Mouse (Mus musculus): Measurements from ENCODE around the gene Mpnd.

Mpnd gene

DNA sequence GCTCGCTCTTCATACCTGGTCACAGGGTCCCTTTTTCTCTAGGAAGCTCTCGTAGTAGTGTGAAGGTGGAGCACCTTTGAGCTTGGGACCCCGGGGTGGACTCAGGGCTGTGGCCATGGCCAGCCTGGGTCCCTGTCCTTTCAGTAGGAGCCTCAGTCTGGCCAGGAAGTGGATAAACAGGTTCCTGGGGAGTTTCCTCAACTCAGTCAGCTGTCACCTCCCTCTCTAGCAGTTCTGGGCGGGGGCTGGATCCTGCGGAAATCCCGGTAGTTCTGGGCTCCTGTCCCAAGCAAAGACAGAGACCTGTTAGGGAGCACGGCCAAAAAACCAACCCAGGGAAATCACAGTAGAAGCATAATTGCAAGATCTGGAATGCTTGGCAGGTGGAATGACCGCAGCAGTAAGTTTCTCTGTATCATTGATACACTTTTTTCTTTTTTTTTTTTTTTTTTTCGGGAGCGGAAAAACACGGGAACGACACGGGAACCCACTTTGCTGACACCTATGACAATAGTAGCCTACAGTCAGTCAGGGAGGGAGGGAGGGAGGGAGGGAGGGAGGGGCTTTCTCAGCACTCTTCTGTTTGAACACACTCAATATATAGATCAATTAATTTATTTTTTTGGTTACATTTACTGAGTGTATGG, at the start of gene Mpnd, which contains the start of gene Stap2:
Gene Mpnd, plus strand, starts transcription at position 297 of the 647 bp plus-strand sequence.
Gene Stap2, minus strand, starts transcription at position 170 of the 647 bp plus-strand sequence.
- peaks cover 16% of the 10 kb centered on the region for H3K27me3 ChIP-seq (ENCODE audit: insufficient read depth, low read length)
- H3K4me1 ChIP-seq (replicated peaks; ENCODE audit: low read depth, low read length): peaks cover 52% of the 10 kb centered on the region
- 0 out of 2 replicates have a peak, but pooled peaks cover 4% of the 10 kb centered on the region for H3K36me3 ChIP-seq (ENCODE audit: insufficient read depth, low read length)
- H3K9me3 ChIP-seq (ENCODE audit: low read length): no peaks in the 10 kb centered on the region
- no peak for TF ChIP-seq POU5F1 (IDR thresholded peaks at IDR 0.05; ENCODE audit: borderline replicate concordance, low read length)
- no peak for TF ChIP-seq NANOG (IDR thresholded peaks at IDR 0.05; ENCODE audit: borderline replicate concordance, low read length)
- no peak for TF ChIP-seq CTCF (conservative IDR thresholded peaks at IDR 0.05; ENCODE audit: low read length)
- 0 out of 2 replicates have a peak within 1 kb of the TSS, but pooled peaks have one; percentile 37 for H3K4me3 ChIP-seq (replicated peaks; ENCODE audit: low read length)

DNA sequence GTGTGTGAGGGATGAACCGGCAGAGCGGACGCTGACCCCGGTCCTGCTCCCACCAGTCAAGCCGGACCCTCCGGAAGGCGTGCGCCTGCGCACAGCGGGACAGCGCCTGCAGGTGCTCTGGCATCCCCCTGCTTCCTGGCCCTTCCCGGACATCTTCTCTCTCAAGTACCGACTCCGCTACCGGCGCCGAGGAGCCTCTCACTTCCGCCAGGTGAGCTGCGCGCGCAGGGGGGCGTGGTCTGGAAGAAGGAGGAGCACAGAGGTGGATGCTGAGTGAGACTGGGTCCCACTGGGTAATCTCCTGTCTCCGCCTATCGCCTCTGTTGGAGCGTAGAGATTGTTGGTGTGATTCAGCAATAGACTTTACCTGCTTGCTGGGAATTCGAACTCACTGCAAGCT, 49.4 kb upstream of the Mpnd start:
- Histone ChIP-seq H3K9me3 (ENCODE audit: low read length) (no peaks in the 10 kb centered on the region), H3K4me3 (replicated peaks; ENCODE audit: low read length) (peak overlapping the region; percentile 79), H3K27me3 (ENCODE audit: insufficient read depth, low read length) (no peaks in the 10 kb centered on the region), H3K36me3 (ENCODE audit: insufficient read depth, low read length) (peaks cover 14% of the 10 kb centered on the region), H3K4me1 (replicated peaks; ENCODE audit: low read depth, low read length) (peaks cover 82% of the 10 kb centered on the region)
- TF ChIP-seq POU5F1 (IDR thresholded peaks at IDR 0.05; ENCODE audit: borderline replicate concordance, low read length) (no peak), NANOG (IDR thresholded peaks at IDR 0.05; ENCODE audit: borderline replicate concordance, low read length) (no peak), CTCF (conservative IDR thresholded peaks at IDR 0.05; ENCODE audit: low read length) (no peak)

DNA sequence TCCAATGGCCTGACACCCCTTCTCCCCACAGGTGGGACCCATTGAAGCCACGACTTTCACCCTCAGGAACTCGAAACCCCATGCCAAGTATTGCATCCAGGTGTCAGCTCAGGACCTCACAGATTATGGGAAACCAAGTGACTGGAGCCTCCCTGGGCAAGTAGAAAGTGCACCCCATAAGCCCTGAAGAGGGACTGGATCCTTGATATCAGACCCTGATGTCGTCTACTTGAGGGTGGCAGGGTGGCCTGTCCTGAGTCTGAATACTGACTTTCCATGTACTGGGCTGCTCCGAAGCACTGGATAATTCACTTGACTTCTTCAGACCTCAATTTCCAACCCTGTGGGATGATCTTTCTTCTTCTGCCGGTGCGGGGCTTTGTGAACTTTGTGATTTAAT, 48.9 kb upstream of the Mpnd start:
- peaks cover 77% of the 10 kb centered on the region for H3K4me1 ChIP-seq (replicated peaks; ENCODE audit: low read depth, low read length)
- H3K4me3 ChIP-seq (replicated peaks; ENCODE audit: low read length): peak overlapping the region; percentile 79
- H3K9me3 ChIP-seq (ENCODE audit: low read length): no peaks in the 10 kb centered on the region
- no peaks in the 10 kb centered on the region for H3K27me3 ChIP-seq (ENCODE audit: insufficient read depth, low read length)
- H3K36me3 ChIP-seq (ENCODE audit: insufficient read depth, low read length): peaks cover 19% of the 10 kb centered on the region
- TF ChIP-seq NANOG (IDR thresholded peaks at IDR 0.05; ENCODE audit: borderline replicate concordance, low read length) (no peak), CTCF (conservative IDR thresholded peaks at IDR 0.05; ENCODE audit: low read length) (no peak), POU5F1 (IDR thresholded peaks at IDR 0.05; ENCODE audit: borderline replicate concordance, low read length) (no peak)

DNA sequence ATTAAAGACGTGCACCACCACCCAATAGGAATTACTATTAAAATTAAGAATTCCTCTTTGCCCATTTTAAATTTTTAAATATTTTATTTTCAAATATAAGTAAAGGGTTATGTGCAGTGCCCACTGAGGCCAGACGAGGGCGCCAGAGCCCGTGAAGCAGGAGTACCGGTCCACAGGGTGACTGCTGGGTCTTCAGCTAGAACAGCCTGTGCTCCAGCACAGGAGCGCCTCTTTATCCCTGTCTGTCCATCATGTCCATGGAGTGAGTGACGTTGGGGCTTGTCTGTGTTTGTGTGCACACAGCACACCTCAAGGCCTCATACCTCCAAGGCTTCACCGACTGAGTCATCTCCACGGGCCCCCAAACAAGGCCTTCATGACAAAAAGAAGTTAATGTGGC, 48.3 kb upstream of the Mpnd start:
- Histone ChIP-seq H3K4me1 (replicated peaks; ENCODE audit: low read depth, low read length) (peaks cover 72% of the 10 kb centered on the region), H3K36me3 (ENCODE audit: insufficient read depth, low read length) (peaks cover 24% of the 10 kb centered on the region), H3K9me3 (ENCODE audit: low read length) (no peaks in the 10 kb centered on the region), H3K4me3 (replicated peaks; ENCODE audit: low read length) (peak overlapping the region; percentile 84; the same call in 1 of the 2 replicates), H3K27me3 (ENCODE audit: insufficient read depth, low read length) (no peaks in the 10 kb centered on the region)
- TF ChIP-seq CTCF (conservative IDR thresholded peaks at IDR 0.05; ENCODE audit: low read length) (peak; percentile 97), POU5F1 (IDR thresholded peaks at IDR 0.05; ENCODE audit: borderline replicate concordance, low read length) (no peak)

DNA sequence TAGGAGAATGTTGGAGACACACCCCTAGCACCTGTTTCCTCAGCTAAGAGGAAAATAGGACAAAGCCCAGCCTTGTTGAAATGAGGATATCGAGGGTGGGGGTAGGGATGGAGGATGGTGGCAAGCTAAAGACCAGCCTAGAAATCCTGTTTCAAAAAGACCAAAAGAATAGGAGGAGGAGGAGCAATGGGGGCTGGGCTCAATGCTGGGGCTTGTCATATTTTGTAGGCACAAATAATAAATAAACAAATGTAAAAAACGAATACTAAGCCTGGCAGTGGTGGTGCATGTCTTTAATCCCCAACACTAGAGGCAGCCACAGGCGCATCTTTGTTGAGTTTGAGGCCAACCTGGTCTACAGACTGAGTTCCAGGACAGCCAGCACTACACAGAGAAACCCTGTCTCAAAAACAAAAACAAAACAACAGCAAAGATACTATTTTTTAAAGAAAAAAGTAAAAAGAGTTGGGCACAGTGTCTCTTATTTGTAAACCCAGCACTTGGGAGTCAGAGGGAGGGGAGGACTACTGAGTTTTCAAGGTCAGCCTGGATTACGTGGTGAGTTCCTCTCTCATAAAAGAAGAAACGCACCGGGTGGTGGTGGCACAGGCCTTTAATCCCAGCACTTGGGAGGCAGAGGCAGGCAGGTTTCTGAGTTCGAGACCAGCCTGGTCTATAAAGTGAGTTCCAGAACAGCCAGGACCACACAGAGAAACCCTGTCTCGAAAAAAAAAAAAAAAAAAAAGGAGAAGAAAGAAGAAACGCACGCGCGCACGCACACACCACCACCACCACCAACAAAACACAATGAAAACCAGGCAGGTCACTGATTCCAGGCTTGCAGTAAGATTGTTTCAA, 47.6 kb upstream of the Mpnd start:
- Histone ChIP-seq H3K27me3 (ENCODE audit: insufficient read depth, low read length) (no peaks in the 10 kb centered on the region), H3K9me3 (ENCODE audit: low read length) (no peaks in the 10 kb centered on the region), H3K36me3 (ENCODE audit: insufficient read depth, low read length) (peaks cover 29% of the 10 kb centered on the region), H3K4me3 (replicated peaks; ENCODE audit: low read length) (peak overlapping the region; percentile 84), H3K4me1 (replicated peaks; ENCODE audit: low read depth, low read length) (peaks cover 67% of the 10 kb centered on the region)
- TF ChIP-seq CTCF (conservative IDR thresholded peaks at IDR 0.05; ENCODE audit: low read length) (no peak), NANOG (IDR thresholded peaks at IDR 0.05; ENCODE audit: borderline replicate concordance, low read length) (no peak), POU5F1 (IDR thresholded peaks at IDR 0.05; ENCODE audit: borderline replicate concordance, low read length) (no peak)

DNA sequence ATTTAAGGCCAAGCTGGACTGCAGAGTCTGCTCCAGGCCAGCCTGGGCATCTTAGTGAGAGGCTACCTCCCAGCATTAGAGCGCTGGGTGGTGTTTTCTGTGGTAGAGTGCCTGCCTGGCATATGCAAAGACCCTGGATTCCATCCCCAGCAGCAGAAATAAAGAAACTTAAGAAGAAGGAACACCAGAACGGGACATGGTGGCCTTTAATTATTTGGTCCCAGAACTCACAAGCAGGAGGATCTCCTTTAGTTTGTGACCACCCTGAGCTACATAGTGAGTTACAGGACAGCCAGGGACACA, 47.0 kb upstream of the Mpnd start:
- H3K27me3 ChIP-seq (ENCODE audit: insufficient read depth, low read length): no peaks in the 10 kb centered on the region
- peak overlapping the region; percentile 84 for H3K4me3 ChIP-seq (replicated peaks; ENCODE audit: low read length)
- no peak for TF ChIP-seq CTCF (conservative IDR thresholded peaks at IDR 0.05; ENCODE audit: low read length)
- TF ChIP-seq NANOG (IDR thresholded peaks at IDR 0.05; ENCODE audit: borderline replicate concordance, low read length): no peak
- no peak for TF ChIP-seq POU5F1 (IDR thresholded peaks at IDR 0.05; ENCODE audit: borderline replicate concordance, low read length)
- H3K9me3 ChIP-seq (ENCODE audit: low read length): no peaks in the 10 kb centered on the region
- peaks cover 68% of the 10 kb centered on the region for H3K4me1 ChIP-seq (replicated peaks; ENCODE audit: low read depth, low read length)
- peaks cover 35% of the 10 kb centered on the region for H3K36me3 ChIP-seq (ENCODE audit: insufficient read depth, low read length)

DNA sequence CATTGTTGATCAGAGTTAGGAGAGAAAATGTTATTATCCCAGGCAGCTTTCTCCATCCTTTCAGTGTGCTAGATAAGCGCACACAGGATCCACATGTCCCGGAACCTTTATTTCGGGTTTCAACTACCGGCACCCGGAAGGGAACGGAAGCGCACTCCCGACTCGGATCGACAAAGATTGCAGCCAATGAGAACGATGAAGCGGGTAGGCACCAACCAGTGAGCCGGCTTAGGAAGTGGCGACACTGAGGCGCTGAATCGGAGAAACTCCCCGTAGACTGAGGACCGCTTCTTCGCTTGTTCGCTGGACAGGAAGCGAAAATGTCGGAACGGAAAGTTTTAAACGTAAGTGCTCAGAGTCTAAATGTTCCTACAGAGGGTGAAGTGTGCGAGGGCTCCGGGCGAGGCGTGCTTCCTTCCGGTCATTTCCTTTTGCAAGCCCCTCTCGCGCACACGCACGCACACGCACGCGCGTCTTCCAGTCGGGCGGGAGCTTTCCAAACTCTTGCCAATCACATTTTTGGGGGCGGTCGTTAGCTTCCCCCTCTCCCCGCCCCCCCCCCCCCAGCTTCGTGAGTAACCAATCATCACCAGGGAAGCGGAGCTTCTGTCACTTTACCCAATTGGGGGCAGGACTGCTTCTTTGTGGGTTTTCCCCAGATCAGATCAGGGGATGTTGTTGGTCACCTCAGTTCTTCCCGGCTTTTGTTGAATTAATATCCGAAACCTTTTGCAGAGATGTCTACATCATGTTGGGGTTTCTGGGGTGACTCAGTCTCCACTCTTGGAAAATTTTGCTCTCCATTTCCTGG, 46.4 kb upstream of the Mpnd start, which contains the start of gene Yju2:
Gene Yju2, plus strand, starts transcription at position 182 of the 811 bp plus-strand sequence.
- Histone ChIP-seq H3K4me1 (replicated peaks; ENCODE audit: low read depth, low read length) (peaks cover 67% of the 10 kb centered on the region), H3K36me3 (ENCODE audit: insufficient read depth, low read length) (peaks cover 39% of the 10 kb centered on the region), H3K27me3 (ENCODE audit: insufficient read depth, low read length) (no peaks in the 10 kb centered on the region), H3K9me3 (ENCODE audit: low read length) (no peaks in the 10 kb centered on the region), H3K4me3 (replicated peaks; ENCODE audit: low read length) (peak within 1 kb of the TSS; percentile 84)
- no peak for TF ChIP-seq POU5F1 (IDR thresholded peaks at IDR 0.05; ENCODE audit: borderline replicate concordance, low read length)
- TF ChIP-seq CTCF (conservative IDR thresholded peaks at IDR 0.05; ENCODE audit: low read length): no peak
- no peak for TF ChIP-seq NANOG (IDR thresholded peaks at IDR 0.05; ENCODE audit: borderline replicate concordance, low read length)
